Mouse (Mus musculus) ES-Bruce4 (cell line): ENCODE results near the gene Olr1.

Experiments used
- CTCF ChIP-seq: IDR thresholded peaks from one replicate; pipeline ENCODE4 v1.8.1; 2011; ENCODE audit warnings: low read depth, low read length
- EP300 ChIP-seq: IDR thresholded peaks from 2 replicates; pipeline ENCODE4 v1.6.1; 2011; ENCODE audit warnings: low read depth, low read length; ENCODE audit not compliant: insufficient read depth
- POLR2A ChIP-seq: IDR thresholded peaks from one replicate; pipeline ENCODE4 v1.8.1; 2011; ENCODE audit warnings: low read length; ENCODE audit not compliant: insufficient read depth

DNA sequence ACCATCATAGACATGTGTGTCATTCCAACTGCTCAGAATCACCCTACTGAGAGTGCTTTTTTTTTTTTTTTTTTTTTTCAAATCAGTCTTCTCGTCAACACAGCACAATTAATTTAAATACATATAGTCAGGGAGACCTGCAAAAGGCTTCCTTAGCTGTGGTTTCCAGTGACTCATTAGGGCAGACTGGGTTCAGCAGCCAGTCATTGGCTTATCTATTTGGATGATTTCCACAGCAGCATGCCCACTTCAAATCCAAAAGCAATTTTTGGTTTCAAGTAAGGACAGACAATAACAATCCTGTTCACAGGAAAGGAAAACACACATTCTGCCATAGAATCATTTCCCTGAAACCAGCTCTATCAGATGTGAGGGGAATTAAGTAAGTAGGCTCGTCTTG, 7.4 kb upstream of the Olr1 start:
- TF ChIP-seq EP300 (no peak), CTCF (no peak), POLR2A (no peak)
